17 mouse cellular contexts compared by ENCODE assay signal in the genomic region with DNA sequence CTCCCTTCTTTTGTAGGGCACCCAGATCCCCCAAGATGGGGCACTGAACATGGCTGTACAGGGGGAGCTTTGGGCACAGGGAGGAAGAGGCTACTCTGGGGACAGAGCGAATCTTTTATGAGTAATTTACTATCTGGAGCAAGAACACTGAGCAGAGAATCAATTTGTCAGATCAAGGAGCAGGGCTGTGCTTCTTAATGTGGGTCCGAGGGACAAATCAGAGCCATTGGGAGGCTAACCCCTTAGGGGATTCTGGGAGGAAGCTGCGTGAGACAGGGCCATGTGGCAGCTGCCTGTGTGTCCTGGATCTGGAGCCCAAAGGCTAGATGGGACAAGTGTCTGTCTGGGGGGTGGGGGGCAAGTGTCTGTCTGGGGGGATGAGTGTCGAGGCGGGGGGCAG. TPM values are rescaled to one million over a fixed set of nuclear protein-coding genes. Genes with fewer than 3 reads are reported as not detected.
DNase-seq lines count a peak whose midpoint lies in the region; ATAC-seq and TF ChIP-seq lines count a peak whose summit lies in the region.
"Had no signal": no experiment of that assay in that cellular context is flagged by ENCODE, and none has a peak within 500 bp of the region (broad histone marks: within the 10 kb centered on the region; RNA-seq: fewer than 3 reads in every experiment).

No protein-coding gene starts in this region.

- no peak overlapping the region for H3K9ac ChIP-seq in forebrain, embryonic 14.5 days (ENCODE audit: low read length)
- no peak overlapping the region for H3K9ac ChIP-seq in hindbrain, postnatal 0 days (replicated peaks; ENCODE audit: low read length)
- H3K9ac ChIP-seq in midbrain, postnatal 0 days (replicated peaks; ENCODE audit: low read length, poor library complexity, severe bottlenecking) = 0 out of 2 replicates have a peak overlapping the region, but pooled peaks have one; percentile 13
- H3K9ac ChIP-seq: limb, embryonic 15.5 days had no signal

- no peaks in the 10 kb centered on the region for H3K9me3 ChIP-seq in embryonic facial prominence, embryonic 10.5 days
- no peaks in the 10 kb centered on the region for H3K9me3 ChIP-seq in forebrain, embryonic 14.5 days (replicated peaks; ENCODE audit: control insufficient read depth, low read length)
- no peaks in the 10 kb centered on the region for H3K9me3 ChIP-seq in hindbrain, postnatal 0 days (ENCODE audit: low read length)
- no peaks in the 10 kb centered on the region for H3K9me3 ChIP-seq in midbrain, postnatal 0 days (ENCODE audit: low read length)
- H3K9me3 ChIP-seq: limb, embryonic 15.5 days had no signal

- no peak for DNase-seq in embryonic facial prominence, embryonic 10.5 days (ENCODE audit: low spot score)
- DNase-seq in forebrain, embryonic 14.5 days (ENCODE audit: low spot score) = no peak
- peak; percentile 12 for DNase-seq in hindbrain, postnatal 0 days (ENCODE audit: low spot score)
- DNase-seq in midbrain, postnatal 0 days (ENCODE audit: low spot score) = no peak
- DNase-seq in heart, postnatal 25 days (ENCODE audit: low spot score) = no peak
- no peak for DNase-seq in thymus, postnatal 25 days
- no peak for DNase-seq in left cerebral cortex, adult 9 months (ENCODE audit: low spot score in 2 of 2)
- DNase-seq: gastrocnemius, adult 2 months; heart, postnatal 14 days; kidney, adult 2 months; lung, adult 2 months; right cerebral cortex, adult 18-20 months; thymus, adult 18-20 months had no signal

- no peak for TF ChIP-seq CTCF in hindbrain, postnatal 0 days (IDR thresholded peaks at IDR 0.05; ENCODE audit: low read depth)
- no peak for TF ChIP-seq CTCF in midbrain, postnatal 0 days (IDR thresholded peaks at IDR 0.05)

- intact Hi-C loops in heart, postnatal 25 days (cut with DNase I) = no loop called here

- peaks cover 65% of the 10 kb centered on the region for H3K4me1 ChIP-seq in embryonic facial prominence, embryonic 10.5 days
- H3K4me1 ChIP-seq in forebrain, embryonic 14.5 days (ENCODE audit: control insufficient read depth, insufficient read depth, low read length) = peaks cover 26% of the 10 kb centered on the region
- H3K4me1 ChIP-seq in hindbrain, postnatal 0 days (ENCODE audit: insufficient read depth, low read length) = peaks cover 12% of the 10 kb centered on the region; the same call in 1 of the 2 replicates
- peaks cover 26% of the 10 kb centered on the region for H3K4me1 ChIP-seq in midbrain, postnatal 0 days (ENCODE audit: insufficient read depth, low read length)

- no peaks in the 10 kb centered on the region for H3K36me3 ChIP-seq in embryonic facial prominence, embryonic 10.5 days (replicated peaks)
- H3K36me3 ChIP-seq in forebrain, embryonic 14.5 days (ENCODE audit: control insufficient read depth, insufficient read depth, low read length) = no peaks in the 10 kb centered on the region
- H3K36me3 ChIP-seq in hindbrain, postnatal 0 days (ENCODE audit: insufficient read depth, low read length) = no peaks in the 10 kb centered on the region
- H3K36me3 ChIP-seq in midbrain, postnatal 0 days (ENCODE audit: insufficient read depth, low read length) = no peaks in the 10 kb centered on the region
- H3K36me3 ChIP-seq: limb, embryonic 15.5 days had no signal

- no peak for ATAC-seq in forebrain, embryonic 14.5 days
- ATAC-seq in hindbrain, postnatal 0 days = peak; percentile 25
- ATAC-seq in midbrain, postnatal 0 days (ENCODE audit: low FRiP score) = no peak
- ATAC-seq: activated CD4-positive, CD25-positive, alpha-beta regulatory T cell, adult 4 months had no signal

- peak overlapping the region; percentile 39 for H3K4me3 ChIP-seq in embryonic facial prominence, embryonic 10.5 days
- no peak overlapping the region for H3K4me3 ChIP-seq in forebrain, embryonic 14.5 days (ENCODE audit: low read depth, low read length)
- no peak overlapping the region for H3K4me3 ChIP-seq in hindbrain, postnatal 0 days (ENCODE audit: low read length)
- no peak overlapping the region for H3K4me3 ChIP-seq in midbrain, postnatal 0 days (ENCODE audit: low read depth, low read length)
- H3K4me3 ChIP-seq: gastrocnemius, adult 2 months; left cerebral cortex, adult 2 months; limb, embryonic 15.5 days had no signal

- peak overlapping the region; percentile 84 for H3K27ac ChIP-seq in embryonic facial prominence, embryonic 10.5 days (replicated peaks)
- peak overlapping the region; percentile 0; the same call in 1 of the 2 replicates for H3K27ac ChIP-seq in forebrain, embryonic 14.5 days (ENCODE audit: low read depth, low read length)
- peak overlapping the region; percentile 64 for H3K27ac ChIP-seq in hindbrain, postnatal 0 days
- peak overlapping the region; percentile 65 for H3K27ac ChIP-seq in midbrain, postnatal 0 days (ENCODE audit: low read depth, low read length)
- H3K27ac ChIP-seq: gastrocnemius, adult 2 months; left cerebral cortex, adult 2 months; limb, embryonic 15.5 days; macrophage had no signal

- 56% methylated on average over 5 of the region's 5 CpGs for WGBS in embryonic facial prominence, embryonic 10.5 days
- WGBS in forebrain, embryonic 14.5 days = 53% methylated on average over 5 of the region's 5 CpGs
- WGBS in hindbrain, postnatal 0 days = 38% methylated on average over 5 of the region's 5 CpGs
- 42% methylated on average over 5 of the region's 5 CpGs for WGBS in midbrain, postnatal 0 days

- peaks cover 34% of the 10 kb centered on the region for H3K27me3 ChIP-seq in embryonic facial prominence, embryonic 10.5 days (replicated peaks; ENCODE audit: low read depth, poor library complexity, severe bottlenecking)
- H3K27me3 ChIP-seq in forebrain, embryonic 14.5 days (replicated peaks; ENCODE audit: control insufficient read depth, insufficient read depth, low read length) = no peaks in the 10 kb centered on the region
- no peaks in the 10 kb centered on the region for H3K27me3 ChIP-seq in hindbrain, postnatal 0 days (ENCODE audit: insufficient read depth, low read length)
- H3K27me3 ChIP-seq in midbrain, postnatal 0 days (ENCODE audit: insufficient read depth, low read length) = no peaks in the 10 kb centered on the region

- H3K4me2 ChIP-seq in forebrain, embryonic 14.5 days (ENCODE audit: low read length) = no peak overlapping the region
- H3K4me2 ChIP-seq in hindbrain, postnatal 0 days (ENCODE audit: low read depth, low read length) = no peak overlapping the region
- H3K4me2 ChIP-seq in midbrain, postnatal 0 days (ENCODE audit: low read depth, low read length, poor library complexity, severe bottlenecking) = 0 out of 2 replicates have a peak overlapping the region, but pooled peaks have one; percentile 9
- H3K4me2 ChIP-seq: limb, embryonic 15.5 days had no signal

RNA-seq across cellular contexts. Expression of a gene that starts 20.5 kb away (rescaled TPM):
- 17.0 and 20.1 TPM in 2 replicates for polyA plus RNA-seq in embryonic facial prominence, embryonic 10.5 days (2016; fragmentation: Nextera tagmentation; extraction: Ambion mirVana)
- polyA plus RNA-seq in forebrain, embryonic 14.5 days (2014; fragmentation: Nextera tagmentation; extraction: Ambion mirVana) = 45.2 and 45.8 TPM in 2 replicates
- total RNA-seq in hindbrain, postnatal 0 days (2014; rRNA removed) = 65.5 and 72.0 TPM in 2 replicates
- polyA plus RNA-seq in hindbrain, postnatal 0 days (2015; fragmentation: Nextera tagmentation; extraction: Ambion mirVana) = 75.8 and 79.7 TPM in 2 replicates
- total RNA-seq in midbrain, postnatal 0 days (2014; rRNA removed) = 60.0 and 71.3 TPM in 2 replicates
- polyA plus RNA-seq in midbrain, postnatal 0 days (2015; fragmentation: Nextera tagmentation; extraction: Ambion mirVana) = 64.3 and 72.3 TPM in 2 replicates
- 10 to 100 TPM; 47.0 to 48.4 TPM for total RNA-seq in heart, postnatal 25 days (2021)

RNA-seq across cellular contexts. Expression of a gene that starts 27.3 kb away (rescaled TPM):
- polyA plus RNA-seq in embryonic facial prominence, embryonic 10.5 days (2016; fragmentation: Nextera tagmentation; extraction: Ambion mirVana) = 5.6 and 7.2 TPM in 2 replicates
- polyA plus RNA-seq in forebrain, embryonic 14.5 days (2014; fragmentation: Nextera tagmentation; extraction: Ambion mirVana) = 22.3 and 25.6 TPM in 2 replicates
- total RNA-seq in hindbrain, postnatal 0 days (2014; rRNA removed) = 71.8 and 90.1 TPM in 2 replicates
- polyA plus RNA-seq in hindbrain, postnatal 0 days (2015; fragmentation: Nextera tagmentation; extraction: Ambion mirVana) = 47.1 and 48.3 TPM in 2 replicates
- total RNA-seq in midbrain, postnatal 0 days (2014; rRNA removed) = 62.7 and 79.7 TPM in 2 replicates
- 39.0 and 39.7 TPM in 2 replicates for polyA plus RNA-seq in midbrain, postnatal 0 days (2015; fragmentation: Nextera tagmentation; extraction: Ambion mirVana)
- 10 to 100 TPM; 35.2 to 41.2 TPM for total RNA-seq in heart, postnatal 25 days (2021)

RNA-seq across cellular contexts. Expression of a gene that starts 29.7 kb away (rescaled TPM):
- polyA plus RNA-seq in embryonic facial prominence, embryonic 10.5 days (2016; fragmentation: Nextera tagmentation; extraction: Ambion mirVana) = 10.7 and 12.4 TPM in 2 replicates
- 9.3 and 9.6 TPM in 2 replicates for polyA plus RNA-seq in forebrain, embryonic 14.5 days (2014; fragmentation: Nextera tagmentation; extraction: Ambion mirVana)
- total RNA-seq in hindbrain, postnatal 0 days (2014; rRNA removed) = 136 and 150 TPM in 2 replicates
- 12.6 and 13.0 TPM in 2 replicates for polyA plus RNA-seq in hindbrain, postnatal 0 days (2015; fragmentation: Nextera tagmentation; extraction: Ambion mirVana)
- 149 and 202 TPM in 2 replicates for total RNA-seq in midbrain, postnatal 0 days (2014; rRNA removed)
- polyA plus RNA-seq in midbrain, postnatal 0 days (2015; fragmentation: Nextera tagmentation; extraction: Ambion mirVana) = 13.6 and 15.6 TPM in 2 replicates
- total RNA-seq in heart, postnatal 25 days (2021) = under 1 TPM; 0.49 to 0.89 TPM
- polyA plus RNA-seq: activated CD4-positive, CD25-positive, alpha-beta regulatory T cell, adult 4 months had no signal

RNA-seq across cellular contexts. Expression of a gene that starts 33.1 kb away (rescaled TPM):
- polyA plus RNA-seq in embryonic facial prominence, embryonic 10.5 days (2016; fragmentation: Nextera tagmentation; extraction: Ambion mirVana) = 4.6 and 8.1 TPM in 2 replicates
- polyA plus RNA-seq in forebrain, embryonic 14.5 days (2014; fragmentation: Nextera tagmentation; extraction: Ambion mirVana) = 24.3 and 28.1 TPM in 2 replicates
- 49.6 and 55.4 TPM in 2 replicates for total RNA-seq in hindbrain, postnatal 0 days (2014; rRNA removed)
- polyA plus RNA-seq in hindbrain, postnatal 0 days (2015; fragmentation: Nextera tagmentation; extraction: Ambion mirVana) = 48.4 and 49.9 TPM in 2 replicates
- total RNA-seq in midbrain, postnatal 0 days (2014; rRNA removed) = 48.5 and 48.8 TPM in 2 replicates
- 38.8 and 44.4 TPM in 2 replicates for polyA plus RNA-seq in midbrain, postnatal 0 days (2015; fragmentation: Nextera tagmentation; extraction: Ambion mirVana)
- total RNA-seq in heart, postnatal 25 days (2021) = 10 to 100 TPM; 46.0 to 46.8 TPM

Comparison
In these comparisons a context has a peak if more than half of its experiments do, and no peak if none do; other contexts are left out.
1. H3K27ac ChIP-seq: peak in every context shown above with its lines; median percentile 84 in embryonic facial prominence, embryonic 10.5 days; 65 in midbrain, postnatal 0 days; 64 in hindbrain, postnatal 0 days; 0 in forebrain, embryonic 14.5 days.